ENCODE assay signal across 12 mouse cellular contexts in the genomic region with DNA sequence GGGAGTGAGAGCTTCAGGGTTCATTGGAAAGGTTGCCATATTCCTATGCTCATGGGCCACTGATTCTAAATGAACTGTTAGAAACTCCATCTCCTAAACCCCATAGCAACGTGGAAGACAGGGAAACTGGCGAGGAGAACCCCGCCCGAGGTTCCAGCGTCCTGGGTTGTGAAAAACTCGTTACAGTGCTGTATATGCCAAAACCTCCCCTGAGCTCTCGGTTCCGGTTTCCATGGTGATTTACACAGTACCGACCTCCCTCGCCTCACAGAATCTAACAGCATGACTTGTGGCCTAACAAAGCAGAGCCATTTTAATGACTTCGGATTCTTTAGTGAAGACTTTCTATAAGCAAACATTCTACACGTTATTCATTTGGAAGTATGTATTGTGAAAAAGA.
DNase-seq lines count a peak whose midpoint lies in the region; ATAC-seq lines count a peak whose summit lies in the region.
"Had no signal": no experiment of that assay in that cellular context is flagged by ENCODE, and none has a peak within 500 bp of the region (broad histone marks: within the 10 kb centered on the region; RNA-seq: fewer than 3 reads in every experiment).

No protein-coding gene starts in this region.

- peak overlapping the region; percentile 26; the same call in 1 of the 2 replicates for H3K4me2 ChIP-seq in hindbrain, embryonic 14.5 days (replicated peaks)
- H3K4me2 ChIP-seq: embryonic facial prominence, embryonic 12.5 days had no signal

- DNase-seq in embryo, embryonic 10 days (ENCODE audit: low spot score): peak; percentile 34
- no peak for DNase-seq in embryo, embryonic 9.5 days (ENCODE audit: extremely low spot score)
- peak; percentile 21 for DNase-seq in right cerebral cortex, adult 18-20 months
- DNase-seq in right cerebral cortex, postnatal 36 days (ENCODE audit: low spot score in 2 of 2): no peak
- DNase-seq in hindbrain, embryonic 14.5 days (ENCODE audit: low spot score): peak; percentile 69
- DNase-seq in retina, embryonic 14.5 days (ENCODE audit: low spot score): peak; percentile 54
- no peak for DNase-seq in adrenal gland, postnatal 36 days
- DNase-seq in gastrocnemius, postnatal 25 days: no peak
- DNase-seq: kidney, adult 8-10 months; lung, postnatal 4 days had no signal

- H3K27me3 ChIP-seq in hindbrain, embryonic 14.5 days (ENCODE audit: control insufficient read depth, insufficient read depth, low read length): no peaks in the 10 kb centered on the region
- H3K27me3 ChIP-seq: embryonic facial prominence, embryonic 12.5 days had no signal

- peak; percentile 84; the same call in 1 of the 2 replicates for ATAC-seq in hindbrain, embryonic 14.5 days (ENCODE audit: low FRiP score)

- H3K27ac ChIP-seq in hindbrain, embryonic 14.5 days: 0 out of 2 replicates have a peak overlapping the region, but pooled peaks have one; percentile 0
- H3K27ac ChIP-seq: embryonic facial prominence, embryonic 12.5 days; heart, embryonic 10.5 days had no signal

- H3K9me3 ChIP-seq in hindbrain, embryonic 14.5 days (ENCODE audit: control insufficient read depth, low read length): no peaks in the 10 kb centered on the region
- H3K9me3 ChIP-seq: embryonic facial prominence, embryonic 12.5 days; heart, embryonic 10.5 days had no signal

- no peak overlapping the region for H3K9ac ChIP-seq in hindbrain, embryonic 14.5 days
- H3K9ac ChIP-seq: embryonic facial prominence, embryonic 12.5 days had no signal

- H3K36me3 ChIP-seq in hindbrain, embryonic 14.5 days (replicated peaks; ENCODE audit: control insufficient read depth, insufficient read depth): peaks cover 13% of the 10 kb centered on the region

- 9% methylated on average over 12 of the region's 12 CpGs for whole genome bisulfite sequencing in hindbrain, embryonic 14.5 days

- no peak overlapping the region for H3K4me3 ChIP-seq in hindbrain, embryonic 14.5 days (replicated peaks; ENCODE audit: low read length)
- H3K4me3 ChIP-seq: embryonic facial prominence, embryonic 12.5 days; heart, embryonic 10.5 days had no signal

- peaks cover 21% of the 10 kb centered on the region; the same call in 1 of the 2 replicates for H3K4me1 ChIP-seq in hindbrain, embryonic 14.5 days (replicated peaks; ENCODE audit: control insufficient read depth, insufficient read depth, low read length)
- H3K4me1 ChIP-seq: embryonic facial prominence, embryonic 12.5 days had no signal

Comparison
In these comparisons a context has a peak if more than half of its experiments do, and no peak if none do; other contexts are left out.
1. DNase-seq: peak in embryo, embryonic 10 days (single experiment), right cerebral cortex, adult 18-20 months (single experiment), hindbrain, embryonic 14.5 days (single experiment) and retina, embryonic 14.5 days (single experiment); none in embryo, embryonic 9.5 days (single experiment), right cerebral cortex, postnatal 36 days (0 of 2), adrenal gland, postnatal 36 days (0 of 2) and gastrocnemius, postnatal 25 days (single experiment).